In genomic region chr9:65273873-65274272, GRCm38 (mm10) we compare ENCODE assay signal across 17 mouse cellular contexts. TPM values are rescaled to one million over a fixed set of nuclear protein-coding genes. Genes with fewer than 3 reads are reported as not detected.
"Had no signal": no experiment of that assay in that cellular context is flagged by ENCODE, and none has a peak within 500 bp of the region (broad histone marks: within the 10 kb centered on the region; RNA-seq: fewer than 3 reads in every experiment).

No protein-coding gene starts in this region.

- H3K4me1 ChIP-seq: midbrain, embryonic 12.5 days; neural tube, embryonic 12.5 days had no signal

- H3K9me3 ChIP-seq: midbrain, embryonic 12.5 days; neural tube, embryonic 12.5 days had no signal

- H3K36me3 ChIP-seq: midbrain, embryonic 12.5 days; neural tube, embryonic 12.5 days had no signal

- H3K27me3 ChIP-seq: midbrain, embryonic 12.5 days; neural tube, embryonic 12.5 days had no signal

- ATAC-seq: midbrain, embryonic 16.5 days had no signal

- H3K27ac ChIP-seq: liver, embryonic 14.5 days; macrophage; midbrain, embryonic 12.5 days; neural tube, embryonic 12.5 days had no signal

- DNase-seq: lung, adult 18-20 months; lung, embryonic 14.5 days; lung, postnatal 10 days; midbrain, embryonic 14.5 days; right cerebral cortex, postnatal 14 days; thymus, adult 2 months; thymus, postnatal 25 days; thymus, postnatal 4 days had no signal

- H3K4me2 ChIP-seq: lung, embryonic 14.5 days; midbrain, embryonic 12.5 days; neural tube, embryonic 12.5 days had no signal

- H3K4me3 ChIP-seq: megakaryocyte, embryonic 14.5 days; midbrain, embryonic 12.5 days; neural tube, embryonic 12.5 days had no signal

- H3K9ac ChIP-seq: liver, embryonic 14.5 days; lung, embryonic 14.5 days; midbrain, embryonic 12.5 days; neural tube, embryonic 12.5 days had no signal

RNA-seq across cellular contexts. Expression of gene Cilp, which starts 8.9 kb away (rescaled TPM):
- total RNA-seq: megakaryocyte progenitor cell, adult 5-6 weeks; monocyte, adult 5-6 weeks; neutrophil, adult 5-6 weeks had no signal
- polyA plus RNA-seq: lung, embryonic 14.5 days; macrophage had no signal
